Mouse (Mus musculus) liver, adult 2 months (tissue): Measurements from ENCODE around the gene Pip5k1b. TPM values are rescaled to one million over a fixed set of nuclear protein-coding genes. Genes with fewer than 3 reads are reported as not detected.

Experiments
- DNase-seq: peaks from one replicate; pipeline ENCODE4 v3.0.0-alpha.2; 2011; ENCODE audit warnings: low read depth, low spot score; ENCODE audit errors: extremely low read depth
- H3K27ac ChIP-seq: fragments of 200-500 bp; replicated peaks from 2 replicates; pipeline ENCODE4 v1.5.1; 2012; ENCODE audit warnings: low read depth, mild to moderate bottlenecking, control low read depth, inconsistent platforms, low read length; ENCODE audit not compliant: insufficient read depth
- H3K27me3 ChIP-seq: fragments of 200-500 bp; 2 replicates; pipeline ENCODE4 v1.6.1; 2012; ENCODE audit warnings: mild to moderate bottlenecking, moderate library complexity, low read length, inconsistent platforms; ENCODE audit not compliant: control insufficient read depth, insufficient read depth
- H3K36me3 ChIP-seq: fragments of 200-500 bp; 2 replicates; pipeline ENCODE4 v1.6.1; 2012; ENCODE audit warnings: low read length, inconsistent platforms; ENCODE audit not compliant: control insufficient read depth, insufficient read depth
- H3K4me1 ChIP-seq: fragments of 200-500 bp; 2 replicates; pipeline ENCODE4 v1.6.1; 2011; ENCODE audit warnings: low read length; ENCODE audit not compliant: control insufficient read depth, insufficient read depth
- H3K4me3 ChIP-seq: fragments of 200-500 bp; 2 replicates; pipeline ENCODE4 v1.5.1; 2011; ENCODE audit warnings: low read depth, mild to moderate bottlenecking, control low read depth, low read length, moderate library complexity; ENCODE audit not compliant: insufficient read depth
- H3K79me2 ChIP-seq: fragments of 200-500 bp; 2 replicates; pipeline ENCODE4 v1.6.1; 2012; ENCODE audit warnings: inconsistent platforms, mild to moderate bottlenecking, low read length, moderate library complexity; ENCODE audit not compliant: control insufficient read depth, insufficient read depth
- H3K9ac ChIP-seq: fragments of 200-500 bp; 2 replicates; pipeline ENCODE4 v1.6.1; 2012; ENCODE audit warnings: low read depth, mild to moderate bottlenecking, control low read depth, inconsistent platforms, low read length
- CTCF ChIP-seq: fragments of 200-500 bp; IDR thresholded peaks from 2 replicates; pipeline ENCODE4 v1.5.1; 2011; ENCODE audit warnings: low read depth, low read length, control low read depth
- POLR2A ChIP-seq: fragments of 200-500 bp; IDR thresholded peaks from 2 replicates; pipeline ENCODE4 v1.6.1; 2011; ENCODE audit warnings: low read length, control low read depth; ENCODE audit not compliant: insufficient read depth; ENCODE audit errors: extremely low read depth
- WGBS: fragments of 180-500 bp; shearing (Covaris S2); methylation state at CpG from one replicate; pipeline ENCODE4 v1.1.7; 2018; 5-methylcytosine and 5-hydroxymethylcytosine counted together
- polyA plus RNA-seq: library from polyadenylated mRNA; depleted of rRNA; stranded (reverse); fragments of >200 nt; gene quantifications from 2 replicates; pipeline ENCODE4 v1.2.3, GENCODE M21; 2012
- total RNA-seq: library from RNA; depleted of rRNA; stranded (reverse); fragments of >200 nt; gene quantifications from 2 replicates; pipeline ENCODE4 v1.2.3, GENCODE M21; 2014

Pip5k1b gene
- total and polyA plus RNA-seq, 2 experiments, result under 0.01 TPM; not detected in 1

- Histone ChIP-seq H3K4me1 (no peaks in the 10 kb centered on the region; the same call in 1 of the 2 replicates), H3K27me3 (no peaks in the 10 kb centered on the region), H3K4me3 (no peak overlapping the region), H3K79me2 (no peaks in the 10 kb centered on the region), H3K9ac (no peak overlapping the region), H3K36me3 (no peaks in the 10 kb centered on the region), H3K27ac (no peak overlapping the region)
- no peak for TF ChIP-seq POLR2A
- TF ChIP-seq CTCF, result no peak
- DNase-seq, result no peak
- WGBS, result 73% methylated on average over 5 of the region's 5 CpGs
Measured at GRCm38 (mm10) chr19:24432447-24432846, 123.2 kb downstream of the Pip5k1b start.

GRCm38 (mm10) chr19:24431381-24431780 lies 124.3 kb downstream of the Pip5k1b start:
- no peak overlapping the region for H3K9ac ChIP-seq
- no peak overlapping the region for H3K27ac ChIP-seq
- H3K4me1 ChIP-seq, result no peaks in the 10 kb centered on the region; the same call in 1 of the 2 replicates
- 88% methylated on average over 2 of the region's 2 CpGs for WGBS
- TF ChIP-seq POLR2A (no peak), CTCF (no peak)
- H3K79me2 ChIP-seq, result no peaks in the 10 kb centered on the region
- no peaks in the 10 kb centered on the region for H3K36me3 ChIP-seq
- DNase-seq, result no peak
- H3K4me3 ChIP-seq, result no peak overlapping the region
- no peaks in the 10 kb centered on the region for H3K27me3 ChIP-seq

- Histone ChIP-seq H3K9ac (no peak overlapping the region), H3K4me3 (no peak overlapping the region), H3K27ac (no peak overlapping the region), H3K36me3 (no peaks in the 10 kb centered on the region), H3K27me3 (no peaks in the 10 kb centered on the region), H3K79me2 (no peaks in the 10 kb centered on the region), H3K4me1 (no peaks in the 10 kb centered on the region)
- WGBS, result 95% methylated on average over 3 of the region's 3 CpGs
- no peak for TF ChIP-seq POLR2A
- TF ChIP-seq CTCF, result no peak
- no peak for DNase-seq
Measured at GRCm38 (mm10) chr19:24428011-24428410, 127.7 kb downstream of the Pip5k1b start.

GRCm38 (mm10) chr19:24427258-24427657 lies 128.4 kb downstream of the Pip5k1b start:
- no peaks in the 10 kb centered on the region for H3K36me3 ChIP-seq
- H3K79me2 ChIP-seq, result no peaks in the 10 kb centered on the region
- 30% methylated on average over 4 of the region's 4 CpGs for WGBS
- no peak for TF ChIP-seq CTCF
- no peak for TF ChIP-seq POLR2A
- no peak overlapping the region for H3K27ac ChIP-seq
- H3K4me3 ChIP-seq, result no peak overlapping the region
- no peak for DNase-seq
- no peaks in the 10 kb centered on the region for H3K27me3 ChIP-seq
- H3K9ac ChIP-seq, result no peak overlapping the region
- no peaks in the 10 kb centered on the region for H3K4me1 ChIP-seq

- Histone ChIP-seq H3K27me3 (no peaks in the 10 kb centered on the region), H3K27ac (no peak overlapping the region), H3K79me2 (no peaks in the 10 kb centered on the region), H3K4me3 (no peak overlapping the region), H3K9ac (no peak overlapping the region), H3K36me3 (no peaks in the 10 kb centered on the region), H3K4me1 (no peaks in the 10 kb centered on the region)
- TF ChIP-seq POLR2A, result no peak
- TF ChIP-seq CTCF, result no peak
- WGBS, result 74% methylated on average over 7 of the region's 7 CpGs
- no peak for DNase-seq
Measured at GRCm38 (mm10) chr19:24426759-24427181, 128.9 kb downstream of the Pip5k1b start.

- H3K36me3 ChIP-seq, result no peaks in the 10 kb centered on the region
- H3K4me1 ChIP-seq, result no peaks in the 10 kb centered on the region
- H3K27me3 ChIP-seq, result no peaks in the 10 kb centered on the region
- no peak for DNase-seq
- H3K4me3 ChIP-seq, result no peak overlapping the region
- no peaks in the 10 kb centered on the region for H3K79me2 ChIP-seq
- WGBS, result 61% methylated on average over 3 of the region's 3 CpGs
- no peak overlapping the region for H3K27ac ChIP-seq
- no peak overlapping the region for H3K9ac ChIP-seq
- TF ChIP-seq POLR2A (no peak), CTCF (no peak)
Measured at GRCm38 (mm10) chr19:24418030-24418429, 137.6 kb downstream of the Pip5k1b start.
